Mouse (Mus musculus) telencephalon, adult 2 months (tissue): Measurements from ENCODE around the gene Ppp1r37.

Source experiments
- DNase-seq: peaks from one replicate; pipeline ENCODE4 v3.0.0-alpha.2; 2011; ENCODE audit warnings: low read depth, low spot score

The Ppp1r37 gene

DNA sequence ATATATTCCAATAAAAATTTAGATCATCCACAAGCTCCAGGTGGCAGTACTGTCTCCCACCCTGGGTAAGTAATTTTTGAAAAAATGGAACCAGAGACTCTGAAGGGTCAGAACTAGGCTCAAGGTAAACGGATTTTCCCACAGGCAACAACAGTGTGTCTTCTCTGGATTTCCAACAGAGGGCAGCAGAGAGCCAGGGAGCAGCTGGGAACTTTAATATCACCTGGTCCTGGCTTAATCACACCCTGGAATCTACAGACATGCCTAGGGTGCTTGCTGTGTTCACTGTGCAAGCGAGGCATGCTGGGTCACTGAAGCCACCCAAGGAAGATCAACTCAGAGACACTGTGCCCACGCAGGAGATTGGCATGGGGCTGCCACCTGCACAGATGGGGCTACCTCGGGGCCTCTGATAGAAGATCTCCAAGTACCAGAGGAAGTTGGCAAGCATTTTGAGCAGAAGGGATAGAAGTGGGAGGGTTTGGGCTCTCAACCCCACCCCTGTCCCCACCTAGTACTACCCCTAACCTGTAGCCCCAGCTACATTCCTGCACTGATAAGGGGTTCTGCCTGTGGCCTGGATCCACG, 59.3 kb downstream of the Ppp1r37 start:
- DNase-seq = no peak

DNA sequence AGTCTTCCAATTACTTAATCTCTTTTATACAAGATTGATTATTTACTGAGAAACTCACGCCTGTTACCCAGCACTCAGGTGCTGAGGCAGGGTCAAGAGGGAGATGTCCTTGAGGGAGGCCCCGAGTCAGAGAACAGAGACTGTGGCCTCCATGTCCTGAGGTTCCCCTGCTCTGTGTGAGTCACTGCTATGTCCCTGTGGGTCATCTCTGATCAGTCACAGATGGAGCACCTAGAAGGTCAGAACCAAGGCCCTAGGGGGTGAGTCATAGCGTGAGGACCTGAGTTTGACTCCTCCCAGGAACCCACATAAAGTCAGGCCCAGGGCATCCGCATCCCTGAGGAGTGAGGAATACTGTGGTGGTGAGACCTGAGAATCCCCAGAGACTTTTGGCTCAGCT, 61.2 kb downstream of the Ppp1r37 start:
- no peak for DNase-seq

DNA sequence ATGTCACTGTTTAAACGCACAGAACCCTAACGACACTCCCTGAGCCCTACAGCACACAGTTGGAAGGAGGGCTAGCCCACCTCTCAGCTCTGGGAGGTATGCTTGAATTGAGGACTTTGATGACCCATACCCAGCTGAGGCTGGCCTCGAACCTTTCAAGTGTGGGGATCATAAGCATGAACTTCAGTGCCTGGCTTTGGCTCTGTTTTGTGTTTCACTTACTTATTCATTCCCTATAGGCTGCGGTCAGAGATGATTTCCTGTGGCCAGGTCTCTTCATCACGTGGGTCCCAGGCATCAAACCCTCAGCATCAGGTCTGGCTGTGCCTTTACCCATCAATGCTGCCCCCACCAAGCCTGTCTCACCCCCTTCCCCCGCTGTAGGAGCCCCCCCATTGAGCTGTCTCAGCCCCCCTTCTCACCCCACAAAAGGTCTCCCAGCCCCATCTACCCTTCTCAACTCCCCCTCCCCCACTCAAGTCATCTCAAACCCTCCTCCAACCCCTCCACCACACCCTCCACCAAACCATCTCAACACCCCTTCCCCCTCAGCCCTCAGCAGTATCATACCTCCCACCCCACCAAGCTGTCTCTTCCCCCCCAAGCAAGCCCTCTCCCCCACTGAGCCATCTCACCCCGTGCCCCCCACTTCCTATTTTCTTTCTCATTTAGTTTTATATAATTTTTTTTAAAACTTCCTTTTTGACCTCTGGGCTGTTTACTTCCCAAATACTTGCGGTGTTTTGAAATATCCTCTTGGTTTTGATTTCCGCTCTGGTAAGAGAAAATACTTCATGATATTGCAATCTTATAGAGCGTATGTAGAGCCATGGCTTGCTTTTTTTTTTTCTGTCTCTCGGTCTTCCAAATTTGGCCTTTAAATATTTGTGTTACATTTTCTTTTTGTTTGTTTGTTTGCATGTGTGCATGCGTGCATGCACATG, 62.2 kb downstream of the Ppp1r37 start:
- DNase-seq = no peak

DNA sequence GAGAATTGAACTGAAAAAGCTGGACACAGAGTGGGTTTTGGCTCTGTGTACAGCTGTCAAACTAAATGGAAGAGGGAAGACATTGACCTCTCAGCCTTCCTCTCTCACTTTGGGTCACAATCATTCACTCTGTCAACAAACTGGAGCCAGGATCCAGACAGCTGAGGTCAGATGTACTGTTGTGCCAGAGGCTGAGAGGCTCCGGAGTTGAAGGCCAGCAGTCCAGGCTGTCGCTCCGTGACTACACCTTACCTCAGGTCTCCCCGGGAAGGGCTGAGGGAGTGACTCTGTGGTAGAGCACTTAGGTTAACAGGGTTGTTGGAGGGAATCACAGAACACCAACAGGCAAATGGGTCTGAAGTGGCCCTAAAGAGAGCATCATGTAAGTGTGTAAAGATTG, 64.5 kb downstream of the Ppp1r37 start:
- no peak for DNase-seq

DNA sequence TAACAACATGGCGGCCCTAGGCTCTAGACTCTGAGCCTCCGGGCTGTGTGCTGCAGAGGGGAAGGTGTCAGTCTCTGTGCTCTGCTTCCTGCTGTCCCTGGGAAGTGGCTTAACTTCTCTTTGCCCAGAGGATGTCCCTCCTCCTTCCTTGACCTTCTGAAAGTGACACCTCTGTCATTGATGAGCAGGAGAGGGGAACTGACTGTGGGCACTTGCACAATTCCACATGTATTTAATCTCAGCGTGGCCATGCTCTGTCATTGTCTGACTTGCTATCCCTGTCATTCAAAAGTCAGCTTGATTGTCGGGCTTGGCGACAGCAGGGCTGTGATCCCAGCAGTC, 66.7 kb downstream of the Ppp1r37 start:
- no peak for DNase-seq

DNA sequence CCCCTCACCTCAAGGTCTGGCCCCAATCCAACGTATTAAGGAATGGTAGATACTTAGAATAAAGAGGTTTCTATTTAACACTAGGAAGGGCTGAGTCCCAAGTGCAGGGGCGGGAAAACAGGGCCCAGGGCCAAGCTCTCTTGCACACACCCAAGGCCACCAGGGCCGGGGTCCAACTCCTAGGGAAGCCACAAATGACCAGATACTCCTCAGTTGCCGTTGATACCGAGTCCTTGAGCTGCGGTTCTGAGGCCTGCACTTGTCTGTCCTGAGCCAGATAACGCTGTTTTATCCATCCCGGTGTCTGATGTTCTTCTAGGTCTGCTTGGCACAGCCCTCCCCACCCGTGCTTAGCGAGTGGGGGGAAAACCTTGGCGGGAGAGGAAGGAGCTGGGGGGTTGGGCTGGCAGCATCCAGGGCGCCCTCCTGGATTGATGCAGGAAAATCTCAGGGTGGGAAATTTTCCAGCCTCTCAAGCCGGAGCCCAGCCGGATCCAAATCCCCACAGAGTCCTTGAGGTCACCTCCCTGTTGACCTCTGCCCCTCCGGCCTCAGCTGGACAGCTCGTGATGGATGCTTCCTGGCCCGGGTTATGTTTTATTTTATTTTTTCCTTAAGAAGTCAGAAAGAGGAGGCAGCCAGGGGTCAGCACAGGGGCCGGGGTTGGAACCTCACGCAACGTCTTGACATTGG, 67.2 kb downstream of the Ppp1r37 start:
- no peak for DNase-seq

DNA sequence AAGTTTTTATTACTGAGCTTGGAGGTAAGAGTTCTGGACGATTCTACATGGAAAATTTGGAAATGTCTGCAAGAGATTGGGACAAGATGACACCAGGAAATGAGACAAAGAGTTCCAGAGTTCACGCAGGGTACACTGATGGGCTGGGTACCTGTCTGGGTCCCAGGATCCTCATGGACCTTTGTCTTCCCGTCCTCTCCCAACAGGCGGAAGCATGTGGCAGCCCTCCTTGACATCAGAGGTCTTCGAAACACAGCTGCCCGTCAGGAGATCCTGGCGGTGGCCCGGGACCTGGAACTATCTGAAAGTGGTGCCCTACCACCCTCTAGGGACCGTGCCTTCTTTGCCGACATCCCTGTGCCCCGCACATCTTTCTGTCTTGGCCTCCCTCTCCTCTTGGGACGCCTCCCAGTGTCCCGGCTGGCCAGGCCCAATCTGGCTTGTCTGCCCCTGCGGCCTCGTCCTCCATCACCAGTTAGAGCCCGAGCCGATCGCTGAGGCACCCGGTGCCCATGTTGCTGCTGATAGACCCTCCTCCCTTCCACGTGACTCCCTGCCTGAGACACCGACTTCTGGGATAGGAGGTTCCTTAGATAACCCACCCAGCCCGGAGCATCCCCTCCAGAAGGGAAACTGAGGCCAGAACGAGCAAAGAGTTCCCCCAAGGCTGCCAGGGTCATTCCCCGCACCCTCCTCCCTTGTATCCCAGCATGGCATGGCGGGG, 68.0 kb downstream of the Ppp1r37 start:
- no peak for DNase-seq

DNA sequence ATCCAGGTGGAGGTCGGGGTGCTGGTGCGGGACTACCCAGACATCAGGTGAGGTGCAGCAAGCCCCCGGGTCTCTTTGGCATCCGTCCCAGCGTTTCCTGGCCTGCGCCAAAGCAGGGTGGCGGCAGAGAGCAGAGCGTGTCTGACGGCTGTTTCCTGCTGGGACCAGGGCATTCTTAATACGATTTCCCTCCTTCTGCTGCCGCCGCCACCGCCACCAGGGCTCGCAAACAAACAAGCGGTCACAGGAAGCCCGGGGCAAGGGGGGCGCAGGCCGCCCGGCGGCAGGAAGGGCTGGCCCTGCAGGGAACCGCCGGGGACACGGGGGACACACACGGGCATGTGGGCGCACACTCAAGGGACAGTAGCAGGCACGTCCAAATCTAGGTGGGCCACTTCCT, 71.1 kb downstream of the Ppp1r37 start:
- DNase-seq = no peak

DNA sequence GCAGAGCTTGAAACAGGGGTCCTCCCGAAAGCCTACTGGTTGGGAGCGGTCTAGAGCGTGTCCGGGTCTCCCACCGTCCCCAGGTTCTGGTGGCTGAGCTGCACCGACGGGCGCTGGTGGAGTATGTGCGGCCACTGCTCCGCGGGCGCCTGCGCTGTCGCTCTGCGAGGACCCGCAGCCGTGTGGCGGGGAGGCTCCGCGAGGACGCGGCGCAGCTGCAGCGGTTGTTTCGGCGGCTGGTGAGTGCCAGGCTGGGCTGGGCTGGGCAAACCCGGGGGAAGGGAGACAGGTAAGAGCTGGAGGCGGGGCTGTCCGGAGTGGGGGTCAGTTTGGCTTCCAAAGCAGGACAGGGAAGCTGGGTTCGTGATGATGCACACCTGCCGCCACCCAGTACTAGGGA, 73.4 kb downstream of the Ppp1r37 start:
- DNase-seq = no peak

DNA sequence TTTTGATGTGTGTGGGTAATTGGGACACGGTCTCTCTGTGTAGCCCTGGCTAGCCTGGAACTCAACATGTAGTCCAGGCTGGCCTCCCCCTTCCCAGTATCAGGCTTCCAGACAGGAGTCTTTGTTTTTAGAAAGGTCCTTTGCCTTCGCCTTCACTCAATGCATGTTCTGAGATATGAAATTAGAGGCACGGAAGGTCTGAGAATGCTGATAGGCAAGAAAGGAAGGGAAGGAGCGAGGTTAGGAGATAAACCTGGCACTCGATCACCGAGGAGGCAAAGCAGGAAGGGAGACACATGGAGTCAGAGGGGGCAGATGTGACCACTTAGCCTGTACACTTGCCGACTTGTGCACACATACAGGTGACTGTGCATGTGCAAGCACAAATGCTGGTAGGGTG, 76.3 kb downstream of the Ppp1r37 start:
- DNase-seq = no peak

DNA sequence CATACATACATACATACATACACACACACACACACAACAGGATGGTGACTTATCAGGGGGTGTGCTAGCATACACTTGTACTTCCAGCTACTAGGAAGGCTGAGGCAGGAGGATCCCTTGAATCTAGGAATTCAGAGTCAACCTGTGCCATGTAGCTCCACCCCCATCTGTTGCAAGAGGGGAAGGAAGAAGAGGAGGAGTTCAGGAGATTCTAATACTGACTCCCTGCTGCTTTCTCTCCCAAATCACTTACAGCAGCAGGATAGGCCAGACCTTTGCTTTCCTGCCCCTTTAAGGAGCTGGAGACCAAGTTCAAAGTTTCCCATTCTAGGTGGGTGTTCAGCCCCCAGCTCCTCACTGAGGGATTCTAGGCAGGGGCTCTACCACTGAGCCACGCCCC, 77.4 kb downstream of the Ppp1r37 start:
- no peak for DNase-seq

DNA sequence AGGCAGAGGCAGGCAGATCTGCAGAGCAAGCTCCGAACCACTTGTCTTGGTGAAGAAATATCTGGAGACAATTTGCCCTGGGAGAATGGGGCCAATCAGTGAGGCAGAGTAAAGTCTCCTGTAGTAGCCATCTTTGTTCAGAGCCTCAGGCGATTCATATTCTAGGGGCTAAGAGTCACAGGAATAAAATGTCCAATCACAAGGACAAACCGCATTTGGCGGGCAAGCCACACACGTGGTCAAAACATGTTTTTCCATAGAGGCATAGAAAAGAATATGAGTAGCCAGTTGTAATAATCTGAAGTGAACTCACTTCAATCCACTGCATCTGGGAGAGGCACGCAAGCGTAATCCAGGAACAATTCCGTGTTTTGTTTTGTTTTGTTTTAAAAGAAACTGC, 79.6 kb downstream of the Ppp1r37 start:
- no peak for DNase-seq
